Mouse (Mus musculus) neutrophil, adult 5-6 weeks (primary cell): ENCODE measurements at regions not wholly inside any gene's neighbourhood (a gene's known extent, or its start where the extent isn't known, plus 50 kb on each side); places are given as distances from the start of the nearest gene placed in this dataset.
"Not testable (repeated sequence)": the region's sequence is repeated elsewhere in the genome, so short reads cannot be mapped to it uniquely, and the experiment has no call there.

Experiments
- ATAC-seq: fragments of 151-379, 151-347 bp; 2 replicates; pipeline ENCODE4 v1.8.0; 2017; ENCODE audit warnings: mild to moderate bottlenecking, moderate TSS enrichment; ENCODE audit not compliant: insufficient number of reproducible peaks, poor library complexity, low FRiP score, severe bottlenecking; ENCODE audit errors: extremely low read depth

DNA sequence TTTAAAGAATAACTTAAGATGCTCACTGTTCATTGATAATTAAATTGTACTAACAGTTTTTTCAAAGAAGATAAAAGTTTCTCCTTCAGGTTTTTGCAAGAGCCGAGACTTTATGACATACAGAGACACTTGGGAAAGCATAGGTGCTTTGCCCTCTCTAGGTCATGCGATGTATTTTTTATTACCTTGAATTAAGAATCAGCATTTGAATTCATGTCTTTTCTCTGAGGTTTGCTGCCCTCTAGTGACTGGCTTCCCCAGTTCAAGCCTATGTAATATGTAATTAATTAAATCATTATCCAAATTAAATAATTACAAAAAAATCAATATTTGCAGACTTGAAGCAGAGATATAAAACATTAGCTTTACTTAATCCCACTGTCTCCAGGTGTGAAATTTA is 174.4 kb downstream of the Fam198b start:
- ATAC-seq, result no peak

DNA sequence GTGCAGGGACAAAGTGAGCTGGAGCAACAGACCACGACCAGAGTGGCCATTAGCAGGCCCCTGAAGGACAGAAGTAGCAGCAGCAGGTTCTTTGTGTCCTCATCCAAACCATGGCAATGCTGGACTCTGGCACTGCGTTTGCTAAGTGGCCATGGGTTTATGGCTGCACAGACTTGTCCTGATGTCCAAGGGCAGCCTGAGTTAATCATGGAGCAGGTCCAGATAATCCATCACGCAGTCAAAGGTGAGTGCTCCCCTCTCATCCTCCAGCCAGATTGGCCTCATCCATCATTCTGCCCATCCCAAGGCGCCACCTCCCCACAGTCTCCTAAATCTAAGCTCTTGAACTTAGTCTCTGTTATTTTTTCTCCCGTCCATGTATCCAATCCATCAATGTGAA is 186.4 kb downstream of the Fam198b start:
- ATAC-seq, result no peak

DNA sequence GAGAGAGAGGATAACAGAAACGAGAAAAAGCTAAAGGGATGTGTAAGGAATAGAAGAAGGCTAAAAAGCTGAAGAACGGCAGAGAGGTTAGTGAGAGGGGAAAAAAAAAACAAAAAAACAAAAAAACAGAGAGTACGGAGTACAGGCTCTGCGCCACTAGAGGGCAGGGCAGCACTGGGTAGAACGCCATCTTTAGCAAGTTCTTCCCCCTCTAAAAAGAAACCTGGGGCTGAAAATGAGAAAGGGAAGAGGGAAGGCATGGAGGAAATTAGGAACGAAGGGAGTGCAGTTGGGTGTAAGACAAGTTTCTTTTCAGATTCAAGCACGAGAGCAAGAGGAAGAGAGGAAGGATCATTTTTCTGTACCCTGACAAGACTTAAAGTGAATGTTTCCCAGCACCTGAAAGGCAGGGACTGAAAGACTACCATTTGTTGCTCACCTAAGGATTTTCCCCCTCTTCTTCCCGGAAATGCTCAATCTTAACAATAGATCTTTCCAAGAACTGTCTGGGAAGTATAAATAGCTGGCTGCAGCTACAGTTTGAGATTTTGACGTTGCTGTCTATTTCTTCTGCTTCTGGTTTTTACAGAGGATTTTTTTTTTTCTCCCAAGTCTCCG is 195.6 kb downstream of the Fam198b start:
- 0 out of 2 replicates have a peak, but pooled peaks have one; percentile 41 for ATAC-seq

DNA sequence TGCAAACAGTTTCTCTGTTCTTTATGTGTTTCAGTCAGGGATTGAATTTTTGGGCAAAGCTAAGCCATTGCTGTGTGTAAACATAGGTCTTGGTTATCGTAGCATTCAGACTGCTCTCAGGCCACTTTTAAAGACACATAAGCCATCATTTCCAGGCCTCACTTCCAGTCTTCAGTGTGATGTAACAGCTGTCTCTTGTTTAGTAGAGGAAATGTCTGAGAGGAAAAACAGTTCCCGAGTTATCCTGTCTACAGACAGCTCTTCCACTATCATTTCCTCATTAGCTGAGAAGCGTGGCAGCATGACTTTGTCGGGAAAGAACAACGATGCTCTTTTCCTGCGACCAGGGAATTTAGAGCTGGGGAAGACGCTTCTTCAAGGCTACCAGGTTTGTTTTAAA is 196.9 kb downstream of the Fam198b start:
- no peak for ATAC-seq

DNA sequence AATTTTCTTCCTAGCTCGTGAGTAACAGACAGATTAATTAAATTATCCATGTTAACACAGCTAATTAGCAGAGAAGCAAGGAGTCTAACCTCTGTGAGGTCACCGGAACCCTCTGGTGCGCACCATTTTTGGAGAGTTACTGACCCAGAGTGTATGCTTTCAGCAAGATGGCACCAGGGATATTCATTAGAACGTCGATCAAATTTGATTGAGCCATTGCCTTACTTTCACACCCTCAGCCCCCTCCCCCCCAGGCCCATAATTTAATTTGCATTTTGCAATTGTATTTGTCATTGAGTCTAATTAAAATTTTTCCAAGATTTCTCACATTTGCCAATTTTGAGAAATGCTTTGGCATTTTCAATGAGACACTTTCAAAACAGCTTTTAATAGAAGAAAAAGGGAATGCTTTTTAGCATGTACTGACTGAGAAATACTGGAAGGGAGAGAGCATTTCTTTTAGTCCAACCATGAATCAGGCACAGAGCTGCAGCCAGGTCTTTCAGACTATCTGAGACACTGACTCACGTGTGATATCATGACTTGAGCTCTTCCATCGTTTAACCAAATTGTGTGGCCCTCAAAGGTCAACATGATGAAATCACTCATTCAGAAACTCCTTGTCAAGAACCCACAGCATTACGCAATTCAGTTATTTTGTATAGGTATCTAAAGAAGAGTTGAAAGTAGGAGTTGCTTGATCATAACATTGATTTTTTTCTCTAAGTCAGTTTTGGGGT is 198.6 kb downstream of the Fam198b start:
- ATAC-seq, result no peak

DNA sequence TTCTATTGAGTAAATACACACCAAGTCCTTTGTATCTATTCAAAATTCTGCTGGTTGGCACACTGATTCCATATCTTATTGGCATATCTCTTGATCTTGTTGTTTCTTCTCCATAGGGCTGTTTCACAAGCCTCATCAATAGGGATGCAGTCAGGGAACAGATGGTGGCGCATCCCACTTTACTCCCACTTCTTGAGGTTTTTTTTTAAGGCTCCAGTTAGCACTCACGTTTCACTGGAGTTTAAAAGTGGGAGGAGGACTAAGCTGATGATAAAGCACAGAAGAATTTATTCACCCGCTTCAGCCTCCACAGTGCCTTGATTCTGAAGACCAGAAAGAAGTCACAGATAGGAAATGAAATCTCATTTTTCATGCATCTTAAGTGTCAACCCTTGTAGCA is 199.8 kb downstream of the Fam198b start:
- no peak for ATAC-seq

DNA sequence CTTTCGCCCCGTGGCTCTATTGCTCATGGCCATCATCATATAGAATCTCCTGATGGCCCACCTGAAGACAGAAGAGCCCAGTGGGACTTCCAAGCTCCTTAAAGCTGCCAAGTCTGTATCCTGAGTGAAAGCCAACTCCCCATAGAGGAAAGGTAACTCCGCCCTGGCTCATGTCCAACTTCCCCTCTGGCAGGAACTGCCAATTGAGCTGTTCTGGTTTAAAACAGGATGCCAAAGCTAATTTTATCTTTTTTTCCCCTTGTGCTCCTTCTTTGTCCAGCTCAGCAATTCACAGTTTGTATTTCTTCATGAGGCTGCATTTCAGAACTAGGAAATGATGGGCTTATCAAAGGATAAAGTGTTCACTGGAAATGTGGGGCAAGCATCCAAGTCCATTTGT is 215.3 kb downstream of the Fam198b start:
- ATAC-seq, result no peak

DNA sequence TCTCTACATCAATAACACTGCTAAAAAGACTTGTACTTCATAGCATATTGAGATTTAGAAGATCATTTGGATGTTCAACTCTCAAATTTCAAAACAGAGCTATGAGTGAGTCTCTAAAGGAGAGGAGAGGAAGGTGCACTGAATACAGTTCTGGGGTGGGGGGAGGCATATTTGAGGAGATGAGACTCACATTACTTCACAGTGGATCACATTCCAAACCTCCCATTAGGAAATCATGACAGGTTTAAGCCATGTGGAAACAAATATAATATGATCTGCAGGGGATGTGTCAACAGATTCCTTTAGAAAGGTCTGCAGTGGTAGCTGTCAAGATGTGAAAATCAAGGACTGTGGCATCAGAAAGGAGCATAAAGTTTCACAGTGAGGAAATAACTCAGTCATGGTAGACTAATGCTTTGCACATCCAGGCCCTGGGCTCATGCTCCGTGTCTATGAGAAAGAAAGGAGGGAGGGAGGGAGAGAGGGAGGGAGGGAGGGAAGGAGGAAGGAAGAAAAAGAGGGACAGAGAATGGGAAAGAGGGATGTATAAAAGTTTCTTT is 235.9 kb downstream of the Fam198b start:
- no peak for ATAC-seq

DNA sequence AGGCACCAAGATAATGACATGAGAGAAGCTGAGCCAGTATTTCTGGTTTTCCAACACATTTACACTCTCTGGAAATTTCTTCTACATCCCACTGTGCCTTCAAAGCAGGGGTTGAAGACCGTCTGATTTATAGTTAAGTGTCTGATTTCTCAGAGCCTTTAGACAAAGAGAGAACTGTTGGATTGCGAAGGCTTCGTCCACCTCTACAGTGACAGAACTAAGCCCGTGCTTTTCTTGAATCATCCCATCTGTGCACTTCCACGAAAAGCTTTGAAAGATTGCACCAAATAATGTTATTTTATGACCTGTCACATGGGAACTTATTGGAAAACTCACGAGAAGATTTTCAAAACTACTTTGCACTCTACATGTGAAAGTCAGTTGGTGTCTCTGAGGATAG is 239.3 kb downstream of the Fam198b start:
- no peak for ATAC-seq

DNA sequence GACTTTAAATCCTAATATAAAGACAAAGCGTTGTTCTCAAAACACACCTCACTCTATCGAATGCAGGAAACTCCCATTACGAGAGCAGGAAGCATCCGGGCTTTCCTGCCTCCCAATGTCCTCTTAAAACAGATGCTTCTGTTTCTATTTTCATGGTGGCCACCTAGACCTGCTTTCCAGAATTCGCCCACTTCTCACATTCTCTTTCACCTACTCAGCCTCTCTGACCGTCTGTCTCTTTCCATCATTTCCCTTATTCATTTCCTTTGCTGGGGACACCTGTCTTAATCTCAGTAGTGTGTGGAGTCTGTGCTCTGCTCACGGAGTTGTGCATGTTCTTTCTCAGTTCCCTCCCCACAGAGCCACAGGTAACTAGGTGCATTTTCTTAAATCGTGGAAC is 240.3 kb downstream of the Fam198b start:
- ATAC-seq, result no peak

DNA sequence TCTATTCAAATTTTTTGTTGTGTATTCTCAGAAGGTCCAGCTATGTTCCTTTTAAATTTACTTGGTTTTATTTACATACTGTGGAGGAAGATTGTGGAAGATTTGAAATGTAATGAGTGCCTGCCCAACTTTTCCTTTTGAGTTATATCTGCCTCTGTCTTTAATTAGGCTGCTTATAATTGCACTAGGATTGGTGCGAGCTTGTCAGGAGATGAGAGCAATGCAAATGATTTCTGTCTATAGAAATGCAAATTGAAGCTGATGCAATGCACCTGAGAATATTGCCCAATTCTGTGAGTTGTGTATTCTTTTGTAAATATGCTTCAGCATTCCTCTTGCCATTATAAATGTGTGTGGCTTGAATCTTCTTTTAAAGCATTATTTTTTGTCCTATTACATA is 257.4 kb downstream of the Fam198b start:
- no peak for ATAC-seq

DNA sequence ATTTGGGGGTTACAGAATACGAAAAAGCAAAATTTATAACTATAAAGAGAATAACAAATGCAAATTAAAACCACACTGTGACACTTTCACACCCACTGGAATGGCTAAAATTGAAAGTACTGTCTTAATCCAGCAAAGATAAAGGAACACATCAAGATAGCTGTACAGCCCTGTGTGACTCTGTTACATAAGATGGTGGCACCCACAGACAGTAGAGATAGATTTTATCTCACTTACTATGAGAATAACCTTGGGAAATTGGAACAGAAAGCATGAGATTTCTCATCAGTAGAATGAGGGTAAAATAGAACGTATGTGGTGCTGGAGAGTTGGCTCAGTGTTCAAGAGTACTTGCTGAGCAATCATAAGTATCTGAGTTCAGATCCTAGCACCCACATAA is 276.1 kb downstream of the Fam198b start:
- no peak for ATAC-seq

DNA sequence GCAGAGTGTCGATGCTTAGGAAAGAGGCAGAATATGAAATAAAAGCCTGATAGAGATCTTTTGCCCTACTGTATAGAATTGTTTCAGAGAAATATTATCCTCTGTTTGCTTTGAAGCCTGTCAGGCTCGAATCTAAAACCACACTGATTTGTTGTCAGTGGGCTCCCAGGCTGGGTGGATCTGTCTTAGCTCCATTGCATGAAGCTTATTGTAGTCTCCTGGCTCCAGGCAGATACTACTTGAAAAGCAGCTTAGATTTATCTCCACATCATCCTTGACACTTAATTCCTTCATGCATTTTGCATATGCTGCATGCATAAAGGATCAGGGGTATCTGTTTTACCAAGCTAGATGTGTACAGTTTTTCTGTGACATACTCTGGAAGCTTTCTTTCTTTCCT is 297.4 kb downstream of the Fam198b start:
- no peak for ATAC-seq

DNA sequence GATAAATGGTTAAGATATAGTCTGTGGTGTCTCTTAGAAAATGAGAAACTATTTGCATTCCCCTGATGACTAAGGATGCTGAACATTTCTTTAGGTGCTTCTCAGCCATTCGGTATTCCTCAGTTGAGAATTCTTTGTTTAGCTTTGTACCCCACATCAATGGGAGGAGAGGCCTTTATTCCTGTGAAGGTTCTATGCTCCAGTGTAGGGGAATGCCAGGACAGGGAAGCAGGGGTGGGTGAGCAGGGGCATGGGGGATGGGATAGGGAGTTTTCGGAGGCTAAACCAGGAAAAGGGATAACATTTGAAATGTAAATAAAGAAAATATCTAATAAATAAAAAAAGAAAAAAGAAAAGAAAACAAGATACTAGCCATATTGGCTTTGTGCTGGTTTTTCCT is 297.8 kb downstream of the Fam198b start:
- not testable (repeated sequence) for ATAC-seq

DNA sequence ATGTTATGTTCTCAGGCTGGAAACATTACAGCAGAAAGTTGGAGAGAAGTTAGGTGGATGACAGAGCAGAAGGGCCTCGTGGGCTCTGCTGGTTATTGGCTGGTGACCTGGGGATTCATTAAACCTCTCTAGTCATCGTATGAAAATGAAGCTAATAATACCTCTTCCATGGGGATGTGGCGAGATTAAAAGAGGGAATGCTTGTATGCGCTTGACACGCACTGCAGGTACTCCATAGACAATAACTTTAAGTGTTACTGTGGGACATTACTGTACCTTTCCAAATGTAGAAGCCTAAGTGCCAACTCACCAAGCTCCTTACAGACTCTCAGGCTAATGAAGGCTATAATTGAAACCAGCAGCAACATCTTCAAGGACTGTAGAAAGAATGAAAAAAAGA is 303.1 kb downstream of the Fam198b start:
- ATAC-seq, result no peak

DNA sequence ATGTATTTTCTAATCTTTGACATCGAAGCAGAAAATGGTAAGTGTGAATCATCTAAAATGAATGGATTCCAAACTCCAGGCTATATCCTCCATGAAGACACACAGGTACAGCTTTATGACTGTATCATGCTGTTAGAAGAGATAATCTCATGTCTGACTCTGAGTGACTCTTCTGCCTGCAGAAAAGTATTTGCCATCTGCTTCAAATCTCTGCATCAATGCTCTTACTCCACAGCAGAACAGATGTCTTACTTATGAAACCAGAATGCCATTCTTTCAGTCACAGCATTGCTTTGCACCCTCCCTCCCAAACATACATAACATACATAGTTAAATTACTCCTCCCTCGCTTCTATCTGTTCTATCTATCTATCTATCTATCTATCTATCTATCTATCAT is 316.6 kb downstream of the Fam198b start:
- ATAC-seq, result no peak

DNA sequence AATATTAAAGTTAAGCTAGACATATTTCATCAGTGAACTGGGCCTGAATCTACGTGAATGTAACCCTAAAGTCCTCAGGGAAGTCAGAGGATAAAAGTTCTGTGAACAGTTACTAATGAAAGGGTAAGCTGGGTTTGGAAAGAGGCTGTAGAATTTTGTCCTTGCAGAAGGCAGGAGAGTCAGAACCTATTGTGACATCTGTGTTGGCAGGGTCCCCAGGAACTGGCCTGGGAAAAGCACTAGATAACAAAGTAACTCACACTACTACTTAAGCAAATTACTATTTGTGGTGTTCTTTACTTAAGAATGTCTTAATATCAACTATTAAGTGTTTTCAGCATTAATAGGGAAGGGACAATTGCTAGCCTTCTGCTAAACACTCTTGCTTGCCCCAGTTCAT is 320.5 kb downstream of the Fam198b start:
- no peak for ATAC-seq

DNA sequence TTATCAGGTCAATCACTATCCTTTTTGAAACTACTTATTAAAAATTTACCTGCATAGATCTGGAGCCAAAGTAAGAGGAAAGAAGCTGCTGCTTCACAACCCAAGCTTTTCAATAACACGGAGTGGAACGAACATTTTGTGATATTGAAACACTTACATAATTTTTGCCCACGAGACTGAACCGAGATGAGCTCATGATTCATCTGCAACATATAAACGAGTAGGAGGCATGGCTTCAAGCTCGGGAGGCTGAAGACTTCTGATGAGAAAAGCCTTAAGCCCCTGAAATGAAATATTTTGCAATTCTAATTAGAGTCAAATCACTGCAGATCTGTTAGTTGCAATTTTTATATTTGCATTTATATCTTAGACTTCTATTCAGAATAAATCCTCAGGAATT is 321.0 kb downstream of the Fam198b start:
- ATAC-seq, result no peak

DNA sequence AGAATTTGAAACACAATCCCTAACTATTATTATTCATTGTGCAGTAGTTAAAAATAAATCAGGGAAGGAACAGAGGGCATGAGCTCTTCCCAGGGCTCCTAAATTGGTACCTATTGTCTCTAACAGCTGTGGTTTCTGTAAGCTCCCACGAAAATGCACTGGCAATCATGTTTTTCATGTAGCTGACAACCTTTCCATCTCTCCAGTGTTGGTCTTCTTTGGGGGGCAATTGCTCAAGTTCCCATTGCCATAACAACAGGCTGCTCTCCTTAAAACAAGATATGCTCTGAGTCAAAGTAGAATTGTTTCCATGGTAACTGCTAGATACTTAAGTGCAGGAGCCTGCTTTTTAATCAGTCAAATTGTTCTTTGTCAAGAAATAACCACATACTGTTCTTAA is 322.7 kb downstream of the Fam198b start:
- no peak for ATAC-seq

DNA sequence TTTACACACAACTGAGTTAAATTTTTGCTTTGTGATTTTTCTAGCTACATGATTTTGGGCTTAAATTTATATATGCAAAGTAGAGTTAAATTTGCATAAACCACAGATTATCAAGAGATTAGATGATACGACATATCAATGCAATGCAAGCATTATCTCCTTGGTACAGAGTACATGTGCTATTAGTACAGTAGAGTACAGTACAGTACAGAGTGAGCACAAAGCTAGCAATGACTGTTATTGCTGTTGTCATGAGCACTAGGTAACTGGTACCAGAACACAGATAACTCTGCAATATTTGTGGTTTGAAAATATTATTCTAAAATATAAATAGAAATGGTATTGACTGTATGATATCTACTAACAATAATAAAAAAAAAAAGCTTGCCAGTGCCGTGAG is 323.7 kb downstream of the Fam198b start:
- ATAC-seq, result no peak

DNA sequence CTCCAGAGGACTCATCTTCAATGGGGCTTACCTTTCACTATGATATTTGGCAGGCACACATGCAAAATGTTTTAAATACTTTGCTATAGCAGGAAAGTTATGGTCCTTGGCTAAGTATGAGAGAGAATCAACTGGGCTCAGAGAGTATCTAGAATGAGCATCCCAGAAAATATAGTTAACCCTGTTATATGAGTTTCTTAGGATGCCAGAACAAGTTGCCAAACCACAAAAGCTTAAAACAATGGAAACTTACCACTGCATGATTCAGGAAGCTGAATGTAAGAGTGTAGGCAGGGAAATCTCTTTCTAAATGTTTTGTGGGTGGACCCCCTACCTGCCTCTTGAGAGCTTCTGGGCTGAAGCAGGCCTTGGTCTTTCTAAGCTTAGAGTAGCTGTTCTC is 325.3 kb downstream of the Fam198b start:
- no peak for ATAC-seq
